Mouse (Mus musculus) CH12.LX (cell line): ENCODE results near the gene Gm20671. TPM values are rescaled to one million over a fixed set of nuclear protein-coding genes. Genes with fewer than 3 reads are reported as not detected.

Experiments used
- DNase-seq: peaks from one replicate; pipeline ENCODE4 v3.0.0-alpha.2; 2013; ENCODE audit errors: extremely low read depth
- H3K27ac ChIP-seq: 2 replicates; pipeline ENCODE4 v1.5.1; 2012; ENCODE audit warnings: low read depth, mild to moderate bottlenecking, control low read depth, moderate library complexity; ENCODE audit not compliant: insufficient read depth
- H3K27me3 ChIP-seq: replicated peaks from 2 replicates; pipeline ENCODE3; 2012; ENCODE audit warnings: inconsistent platforms
- H3K36me3 ChIP-seq, 2 experiments: replicated peaks in 1 of 2; 2 replicates each; pipeline versions ENCODE3 to v1.6.1; 2012; ENCODE audit warnings: inconsistent platforms in 1 of 2, low read length in 1 of 2, mild to moderate bottlenecking in 1 of 2, mixed read lengths in 1 of 2, moderate library complexity in 1 of 2; ENCODE audit not compliant: control insufficient read depth in 1 of 2, insufficient read depth in 1 of 2
- H3K4me1 ChIP-seq, 2 experiments: 2 replicates each; pipeline ENCODE4 v1.6.1; 2012; ENCODE audit warnings: inconsistent platforms in 1 of 2, moderate library complexity in 1 of 2; ENCODE audit not compliant: insufficient read depth in 2 of 2, control insufficient read depth in 1 of 2
- H3K4me2 ChIP-seq: 2 replicates; pipeline ENCODE4 v1.6.1; 2012; ENCODE audit warnings: low read depth, mild to moderate bottlenecking, control low read depth; ENCODE audit not compliant: poor library complexity, insufficient read depth, severe bottlenecking
- H3K4me3 ChIP-seq, 3 experiments: fragments of 150-350 bp in 1 of 3; sonication (generic) in 1 of 3; replicated peaks in 1 of 3; 2 replicates each; pipeline versions ENCODE3 to v1.5.1; 2011 to 2012; ENCODE audit warnings: low read depth in 2 of 3, low read length in 2 of 3, mild to moderate bottlenecking in 2 of 3, moderate library complexity in 2 of 3, control low read depth in 1 of 3, improper control_type of control experiment in 1 of 3, inconsistent platforms in 1 of 3, mixed read lengths in 1 of 3; ENCODE audit not compliant: poor library complexity in 1 of 3
- H3K79me2 ChIP-seq: replicated peaks from 2 replicates; pipeline ENCODE4 v1.6.1; 2012; ENCODE audit warnings: mild to moderate bottlenecking, moderate library complexity; ENCODE audit not compliant: control insufficient read depth, poor library complexity, insufficient read depth, severe bottlenecking; ENCODE audit errors: extremely low read depth
- H3K9ac ChIP-seq: 2 replicates; pipeline ENCODE4 v1.6.1; 2012; ENCODE audit warnings: low read depth, mild to moderate bottlenecking, control low read depth, moderate library complexity; ENCODE audit not compliant: insufficient read depth
- H3K9me3 ChIP-seq: replicated peaks from 2 replicates; pipeline ENCODE3; 2012; ENCODE audit warnings: low read length, inconsistent platforms, mixed read lengths
- BHLHE40 ChIP-seq: IDR thresholded peaks from 2 replicates; pipeline ENCODE4 v1.6.1; 2011; ENCODE audit warnings: mild to moderate bottlenecking, low read depth, low read length, improper control_type of control experiment
- CHD1 ChIP-seq: IDR thresholded peaks from 2 replicates; pipeline ENCODE4 v1.6.1; 2012; ENCODE audit warnings: low read depth, low read length, improper control_type of control experiment, inconsistent platforms
- CHD2 ChIP-seq: IDR thresholded peaks from 2 replicates; pipeline ENCODE4 v1.6.1; 2011; ENCODE audit warnings: low read length, improper control_type of control experiment
- CTCF ChIP-seq, 2 experiments: IDR thresholded peaks in 1 of 2; conservative IDR thresholded peaks in 1 of 2; 2 replicates each; pipeline ENCODE4 v1.5.1; 2011 to 2012; ENCODE audit warnings: low read depth in 2 of 2, low read length in 2 of 2, improper control_type of control experiment in 1 of 2, inconsistent platforms in 1 of 2, mild to moderate bottlenecking in 1 of 2, moderate library complexity in 1 of 2
- E2F4 ChIP-seq: IDR thresholded peaks from 2 replicates; pipeline ENCODE4 v1.6.1; 2011; ENCODE audit warnings: low read depth, low read length, improper control_type of control experiment; ENCODE audit not compliant: insufficient replicate concordance
- ELF1 ChIP-seq: IDR thresholded peaks from 2 replicates; pipeline ENCODE4 v1.6.1; 2014; ENCODE audit warnings: low read depth, mild to moderate bottlenecking, inconsistent platforms, low read length, improper control_type of control experiment
- EP300 ChIP-seq: IDR thresholded peaks from 2 replicates; pipeline ENCODE4 v1.6.1; 2011; ENCODE audit warnings: low read length, improper control_type of control experiment
- ETS1 ChIP-seq: conservative IDR thresholded peaks from 2 replicates; pipeline ENCODE4 v1.6.1; 2012; ENCODE audit warnings: low read depth, mild to moderate bottlenecking, inconsistent platforms, low read length, improper control_type of control experiment, moderate library complexity
- GABPA ChIP-seq: IDR thresholded peaks from 2 replicates; pipeline ENCODE4 v1.6.1; 2012; ENCODE audit warnings: low read depth, low read length, improper control_type of control experiment, inconsistent platforms; ENCODE audit not compliant: insufficient replicate concordance
- HCFC1 ChIP-seq: IDR thresholded peaks from 2 replicates; pipeline ENCODE4 v1.6.1; 2012; ENCODE audit warnings: low read depth, mild to moderate bottlenecking, inconsistent platforms, low read length, improper control_type of control experiment
- IRF4 ChIP-seq: IDR thresholded peaks from 2 replicates; pipeline ENCODE4 v1.6.1; 2014; ENCODE audit warnings: low read depth, mild to moderate bottlenecking, inconsistent platforms, low read length, improper control_type of control experiment
- JUN ChIP-seq: IDR thresholded peaks from 2 replicates; pipeline ENCODE4 v1.6.1; 2011; ENCODE audit warnings: low read depth, mild to moderate bottlenecking, low read length, improper control_type of control experiment, moderate library complexity; ENCODE audit not compliant: insufficient read depth
- JUND ChIP-seq: conservative IDR thresholded peaks from 2 replicates; pipeline ENCODE4 v1.6.1; 2011; ENCODE audit warnings: low read depth, low read length, improper control_type of control experiment
- KAT2A ChIP-seq: IDR thresholded peaks from 2 replicates; pipeline ENCODE4 v1.6.1; 2012; ENCODE audit warnings: low read length, improper control_type of control experiment, inconsistent platforms; ENCODE audit not compliant: insufficient replicate concordance
- MAFK ChIP-seq: IDR thresholded peaks from 2 replicates; pipeline ENCODE4 v1.6.1; 2011; ENCODE audit warnings: low read length, improper control_type of control experiment; ENCODE audit not compliant: insufficient replicate concordance
- MAX ChIP-seq: IDR thresholded peaks from 2 replicates; pipeline ENCODE4 v1.6.1; 2011; ENCODE audit warnings: low read length, improper control_type of control experiment
- MAZ ChIP-seq: IDR thresholded peaks from 2 replicates; pipeline ENCODE4 v1.6.1; 2012; ENCODE audit warnings: low read depth, mild to moderate bottlenecking, inconsistent platforms, low read length, improper control_type of control experiment, moderate library complexity
- MEF2A ChIP-seq: IDR thresholded peaks from 2 replicates; pipeline ENCODE4 v1.6.1; 2014; ENCODE audit warnings: low read depth, mild to moderate bottlenecking, inconsistent platforms, low read length, improper control_type of control experiment, borderline replicate concordance
- MXI1 ChIP-seq: IDR thresholded peaks from 2 replicates; pipeline ENCODE4 v1.6.1; 2011; ENCODE audit warnings: mild to moderate bottlenecking, low read depth, low read length, improper control_type of control experiment
- MYC ChIP-seq: IDR thresholded peaks from 2 replicates; pipeline ENCODE4 v1.6.1; 2011; ENCODE audit warnings: low read depth, mild to moderate bottlenecking, improper control_type of control experiment, low read length
- NELFE ChIP-seq: IDR thresholded peaks from 2 replicates; pipeline ENCODE4 v1.6.1; 2011; ENCODE audit warnings: low read depth, low read length, improper control_type of control experiment
- NRF1 ChIP-seq: IDR thresholded peaks from 2 replicates; pipeline ENCODE4 v1.6.1; 2014; ENCODE audit warnings: low read depth, mild to moderate bottlenecking, inconsistent platforms, low read length, improper control_type of control experiment, moderate library complexity
- PAX5 ChIP-seq: IDR thresholded peaks from 2 replicates; pipeline ENCODE4 v1.6.1; 2012; ENCODE audit warnings: low read length, inconsistent platforms, mixed read lengths
- POLR2A ChIP-seq: IDR thresholded peaks from 2 replicates; pipeline ENCODE4 v1.6.1; 2011; ENCODE audit warnings: low read depth, mild to moderate bottlenecking, improper control_type of control experiment, low read length
- POLR2AphosphoS2 ChIP-seq: IDR thresholded peaks from 2 replicates; pipeline ENCODE4 v1.6.1; 2011; ENCODE audit warnings: low read depth, low read length, improper control_type of control experiment
- RAD21 ChIP-seq: IDR thresholded peaks from 2 replicates; pipeline ENCODE4 v1.6.1; 2011; ENCODE audit warnings: low read depth, mild to moderate bottlenecking, low read length, improper control_type of control experiment, moderate library complexity
- RCOR1 ChIP-seq: conservative IDR thresholded peaks from 2 replicates; pipeline ENCODE4 v1.6.1; 2012; ENCODE audit warnings: low read depth, mild to moderate bottlenecking, inconsistent platforms, low read length, improper control_type of control experiment
- SIN3A ChIP-seq: IDR thresholded peaks from 2 replicates; pipeline ENCODE4 v1.6.1; 2012; ENCODE audit warnings: low read length, improper control_type of control experiment, inconsistent platforms
- SMC3 ChIP-seq: IDR thresholded peaks from 2 replicates; pipeline ENCODE4 v1.6.1; 2011; ENCODE audit warnings: low read depth, low read length, improper control_type of control experiment
- TBP ChIP-seq: conservative IDR thresholded peaks from 2 replicates; pipeline ENCODE4 v1.6.1; 2011; ENCODE audit warnings: low read depth, low read length, improper control_type of control experiment
- TCF12 ChIP-seq: IDR thresholded peaks from 2 replicates; pipeline ENCODE4 v1.6.1; 2014; ENCODE audit warnings: low read depth, mild to moderate bottlenecking, inconsistent platforms, low read length, improper control_type of control experiment
- UBTF ChIP-seq: IDR thresholded peaks from 2 replicates; pipeline ENCODE4 v1.6.1; 2012; ENCODE audit warnings: low read depth, mild to moderate bottlenecking, inconsistent platforms, low read length, improper control_type of control experiment, moderate library complexity
- USF1 ChIP-seq: IDR thresholded peaks from 2 replicates; pipeline ENCODE4 v1.6.1; 2014; ENCODE audit warnings: low read depth, mild to moderate bottlenecking, inconsistent platforms, low read length, improper control_type of control experiment
- USF2 ChIP-seq: conservative IDR thresholded peaks from 2 replicates; pipeline ENCODE4 v1.6.1; 2011; ENCODE audit warnings: low read depth, low read length, improper control_type of control experiment
- ZC3H11A ChIP-seq: IDR thresholded peaks from 2 replicates; pipeline ENCODE4 v1.6.1; 2012; ENCODE audit warnings: low read depth, mild to moderate bottlenecking, inconsistent platforms, low read length, improper control_type of control experiment
- ZKSCAN1 ChIP-seq: IDR thresholded peaks from 2 replicates; pipeline ENCODE4 v1.6.1; 2012; ENCODE audit warnings: low read depth, inconsistent platforms, low read length, improper control_type of control experiment, borderline replicate concordance
- ZMIZ1 ChIP-seq: IDR thresholded peaks from 2 replicates; pipeline ENCODE4 v1.6.1; 2012; ENCODE audit warnings: low read depth, mild to moderate bottlenecking, inconsistent platforms, low read length, improper control_type of control experiment
- ZNF384 ChIP-seq: IDR thresholded peaks from 2 replicates; pipeline ENCODE4 v1.6.1; 2012; ENCODE audit warnings: low read depth, low read length, improper control_type of control experiment, inconsistent platforms
- dilution Hi-C: fragments of 300-500 bp; cut with MboI; formaldehyde crosslinking; loops from 2 replicates; pipeline ENCODE4 v1.14.3; 2020; ENCODE audit warnings: low sequenced_read_pairs; ENCODE audit not compliant: extremely low pct_unique_long_range_greater_than_20kb, extremely low pct_ligation_motif_present
- in situ Hi-C: fragments of 300-500 bp; cut with MboI; formaldehyde crosslinking; loops from 3 replicates; pipeline ENCODE4 v1.14.3; 2019; ENCODE audit warnings: low sequenced_read_pairs, low pct_ligation_motif_present, low pct_unique_long_range_greater_than_20kb, mixed read lengths
- polyA plus RNA-seq: library from polyadenylated mRNA; unstranded; fragments of >175 nt; gene quantifications from 2 replicates; pipeline ENCODE4 v1.2.1, GENCODE M21; 2012; ENCODE audit warnings: low read depth; ENCODE audit not compliant: insufficient read length
- total RNA-seq, 2 experiments: library from RNA; depleted of rRNA; stranded (reverse); fragments of 300-350 nt in 1 of 2; fragments of >200 nt in 1 of 2; gene quantifications; 2 replicates each; pipeline ENCODE4 v1.2.3; 2012 to 2014

The Gm20671 gene
- total and polyA plus RNA-seq, 3 experiments = 0.81 TPM; not detected in 2

- H3K4me2 ChIP-seq = peak within 1 kb of the TSS; percentile 85
- TF ChIP-seq RAD21 (no peak; the same call in 1 of the 2 replicates), NELFE (peak; percentile 81), MXI1 (peak; percentile 75), ETS1 (peak; percentile 36), MYC (peak; percentile 82), NRF1 (peak; percentile 88), ELF1 (peak; percentile 98), CHD1 (no peak), KAT2A (peak; percentile 78; the same call in 1 of the 2 replicates), TCF12 (peak; percentile 92), EP300 (no peak), E2F4 (peak; percentile 68; the same call in 1 of the 2 replicates), JUND (no peak), TBP (peak; percentile 62; the same call in 1 of the 2 replicates), BHLHE40 (no peak; the same call in 1 of the 2 replicates), HCFC1 (peak; percentile 83), CHD2 (peak; percentile 95), SIN3A (no peak; the same call in none of the 2 replicates), PAX5 (no peak), USF1 (no peak), IRF4 (peak; percentile 58; the same call in 1 of the 2 replicates), GABPA (no peak), MAX (peak; percentile 86), POLR2AphosphoS2 (peak; percentile 88), MEF2A (peak; percentile 76), ZMIZ1 (peak; percentile 85), CTCF (conservative IDR thresholded peaks at IDR 0.05 in 1 of 2, IDR thresholded peaks at IDR 0.05 in 1 of 2; ENCODE audit: low read depth in 2 of 2, low read length in 2 of 2) (no peak), ZNF384 (0 out of 2 replicates have a peak, but pooled peaks have one; percentile 27), ZKSCAN1 (no peak), SMC3 (no peak), MAFK (no peak), USF2 (no peak), UBTF (no peak), POLR2A (peak; percentile 91), RCOR1 (0 out of 2 replicates have a peak, but pooled peaks have one; percentile 63), MAZ (peak; percentile 88), JUN (no peak), ZC3H11A (no peak)
- dilution Hi-C loops (no loop called here), in situ Hi-C loops (no loop called here)
- DNase-seq = peak; percentile 95
- no peaks in the 10 kb centered on the region for H3K27me3 ChIP-seq
- peaks cover 2 to 26% of the 10 kb centered on the region in 2 experiments; a peak in 3 of 4 replicates for H3K4me1 ChIP-seq
- H3K9ac ChIP-seq = peak within 1 kb of the TSS; percentile 94
- peak within 1 kb of the TSS; percentile 83 to 98 (median 96) for H3K4me3 ChIP-seq
- peaks cover 0 to 21% of the 10 kb centered on the region in 2 experiments for H3K36me3 ChIP-seq
- H3K27ac ChIP-seq = peak within 1 kb of the TSS; percentile 42; the same call in 1 of the 2 replicates
- no peaks in the 10 kb centered on the region for H3K9me3 ChIP-seq
- peaks cover 49% of the 10 kb centered on the region for H3K79me2 ChIP-seq
These were observed 27.0 kb upstream of the Gm20671 start, which contains the start of gene Prr14l for GRCm38 (mm10) chr5:32853731-32854507. Prr14l (minus strand) TSS chr5:32854256.
